Mouse (Mus musculus): Measurements from ENCODE around the gene Insr. TPM values are rescaled to one million over a fixed set of nuclear protein-coding genes. Genes with fewer than 3 reads are reported as not detected.
"Not testable (repeated sequence)": the region's sequence is repeated elsewhere in the genome, so short reads cannot be mapped to it uniquely, and the experiment has no call there.

Insr gene
- total and polyA plus RNA-seq, 3 experiments: 5.3 to 7.6 TPM; not detected in 1

GRCm38 (mm10) chr8:3202792-3203191 is 76.6 kb downstream of the Insr start:
- Histone ChIP-seq H3K4me3 (ENCODE audit: control insufficient read depth in 1 of 2, insufficient read depth in 1 of 2, low read depth in 2 of 2, low read length in 2 of 2) (no peak overlapping the region), H3K79me2 (ENCODE audit: control insufficient read depth, insufficient read depth, low read length, poor library complexity) (no peaks in the 10 kb centered on the region), H3K27ac (ENCODE audit: control insufficient read depth, low read depth, low read length) (no peak overlapping the region), H3K9ac (ENCODE audit: control insufficient read depth, low read depth, low read length, poor library complexity, severe bottlenecking) (no peak overlapping the region), H3K9me3 (replicated peaks; ENCODE audit: insufficient read depth, low read length) (no peaks in the 10 kb centered on the region), H3K4me1 (ENCODE audit: control insufficient read depth in 1 of 2, insufficient read depth in 2 of 2, low read length in 2 of 2) (no peaks in the 10 kb centered on the region), H3K36me3 (ENCODE audit: control insufficient read depth in 1 of 2, insufficient read depth in 2 of 2, low read length in 2 of 2) (no peaks in the 10 kb centered on the region; a peak in 1 of 4 replicates), H3K27me3 (ENCODE audit: control insufficient read depth in 1 of 2, insufficient read depth in 2 of 2, low read length in 2 of 2) (no peaks in the 10 kb centered on the region)
- TF ChIP-seq CHD2 (IDR thresholded peaks at IDR 0.05; ENCODE audit: low read length) (no peak), POLR2AphosphoS5 (IDR thresholded peaks at IDR 0.05; ENCODE audit: borderline replicate concordance, low read depth, low read length) (no peak), ZKSCAN1 (IDR thresholded peaks at IDR 0.05; ENCODE audit: low read depth, low read length) (no peak), POLR2A (IDR thresholded peaks at IDR 0.05; ENCODE audit: control insufficient read depth in 1 of 2, insufficient read depth in 1 of 2, low read depth in 1 of 2, low read length in 2 of 2, poor library complexity in 1 of 2) (no peak)
- DNase-seq (ENCODE audit: low read depth, low spot score): no peak

- H3K4me1 ChIP-seq (ENCODE audit: control insufficient read depth in 1 of 2, insufficient read depth in 2 of 2, low read length in 2 of 2); H3K9ac ChIP-seq (ENCODE audit: control insufficient read depth, low read depth, low read length, poor library complexity, severe bottlenecking); DNase-seq (ENCODE audit: low read depth, low spot score); H3K9me3 ChIP-seq (replicated peaks; ENCODE audit: insufficient read depth, low read length); H3K79me2 ChIP-seq (ENCODE audit: control insufficient read depth, insufficient read depth, low read length, poor library complexity); H3K4me3 ChIP-seq (ENCODE audit: control insufficient read depth in 1 of 2, insufficient read depth in 1 of 2, low read depth in 2 of 2, low read length in 2 of 2); H3K27me3 ChIP-seq (ENCODE audit: control insufficient read depth in 1 of 2, insufficient read depth in 2 of 2, low read length in 2 of 2); H3K27ac ChIP-seq (ENCODE audit: control insufficient read depth, low read depth, low read length); H3K36me3 ChIP-seq (ENCODE audit: control insufficient read depth in 1 of 2, insufficient read depth in 2 of 2, low read length in 2 of 2): not testable (repeated sequence)
- TF ChIP-seq MYC (IDR thresholded peaks at IDR 0.05; ENCODE audit: low read depth, low read length): 0 out of 2 replicates have a peak, but pooled peaks have one; percentile 34
- TF ChIP-seq MAX (IDR thresholded peaks at IDR 0.05; ENCODE audit: low read length): peak; percentile 45
- peak; percentile 59 for TF ChIP-seq USF1 (IDR thresholded peaks at IDR 0.05; ENCODE audit: low read depth, low read length)
These were observed 85.1 kb downstream of the Insr start for GRCm38 (mm10) chr8:3194297-3194696.

GRCm38 (mm10) chr8:3191006-3191405 is 88.4 kb downstream of the Insr start:
- Histone ChIP-seq H3K4me3 (ENCODE audit: control insufficient read depth in 1 of 2, insufficient read depth in 1 of 2, low read depth in 2 of 2, low read length in 2 of 2) (no peak overlapping the region), H3K9me3 (replicated peaks; ENCODE audit: insufficient read depth, low read length) (no peaks in the 10 kb centered on the region), H3K79me2 (ENCODE audit: control insufficient read depth, insufficient read depth, low read length, poor library complexity) (no peaks in the 10 kb centered on the region), H3K27me3 (ENCODE audit: control insufficient read depth in 1 of 2, insufficient read depth in 2 of 2, low read length in 2 of 2) (no peaks in the 10 kb centered on the region), H3K9ac (ENCODE audit: control insufficient read depth, low read depth, low read length, poor library complexity, severe bottlenecking) (no peak overlapping the region), H3K36me3 (ENCODE audit: control insufficient read depth in 1 of 2, insufficient read depth in 2 of 2, low read length in 2 of 2) (peaks cover 0 to 1% of the 10 kb centered on the region in 2 experiments; a peak in 2 of 4 replicates), H3K4me1 (ENCODE audit: control insufficient read depth in 1 of 2, insufficient read depth in 2 of 2, low read length in 2 of 2) (no peaks in the 10 kb centered on the region), H3K27ac (ENCODE audit: control insufficient read depth, low read depth, low read length) (no peak overlapping the region)
- DNase-seq (ENCODE audit: low read depth, low spot score): no peak
- TF ChIP-seq E2F4 (IDR thresholded peaks at IDR 0.05; ENCODE audit: borderline replicate concordance, low read depth, low read length): no peak
- TF ChIP-seq GABPA (IDR thresholded peaks at IDR 0.05; ENCODE audit: low read depth, low read length): no peak
- TF ChIP-seq ZMIZ1 (IDR thresholded peaks at IDR 0.05; ENCODE audit: low read depth, low read length): no peak
